Mouse (Mus musculus): ENCODE measurements around the gene Hcn3.

DNA sequence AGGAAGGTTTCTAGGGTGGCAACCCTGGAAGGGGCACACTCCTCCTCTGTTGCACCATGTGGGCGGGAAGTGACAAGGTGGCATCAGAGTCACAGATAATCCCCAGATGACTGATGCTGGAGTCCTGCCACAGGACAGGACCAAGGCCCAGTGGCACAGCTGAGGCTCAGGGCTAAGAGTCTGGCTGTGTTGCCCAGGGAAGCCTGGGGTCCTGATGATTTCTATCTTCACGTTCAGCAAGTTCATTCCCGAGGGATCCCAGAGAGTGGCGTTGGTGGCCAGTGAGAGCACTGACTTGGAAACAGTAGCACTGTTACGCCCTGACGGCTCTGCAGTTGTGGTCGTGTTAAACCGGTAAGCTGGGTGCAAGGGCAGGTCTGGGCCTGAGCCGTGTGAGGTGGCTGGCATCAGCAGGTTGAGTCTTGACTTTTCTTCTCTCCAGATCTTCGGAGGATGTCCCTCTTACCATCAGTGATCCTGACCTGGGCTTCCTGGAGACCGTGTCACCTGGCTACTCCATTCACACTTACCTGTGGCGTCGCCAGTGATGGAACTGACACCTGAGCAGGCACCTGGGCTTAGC, 48.2 kb upstream of the Hcn3 start:
- TF ChIP-seq POLR2A (IDR thresholded peaks at IDR 0.05; ENCODE audit: insufficient read length, low read depth) (no peak), MYOD1 (IDR thresholded peaks at IDR 0.05; ENCODE audit: control insufficient read depth in 1 of 3, insufficient read length in 2 of 3, low read depth in 2 of 3) (no peak), E2F4 (IDR thresholded peaks at IDR 0.05; ENCODE audit: insufficient read depth) (no peak), POLR2AphosphoS2 (IDR thresholded peaks at IDR 0.05; ENCODE audit: insufficient read length, low read depth) (no peak), MAX (IDR thresholded peaks at IDR 0.05; ENCODE audit: low read depth) (no peak)
